Mouse (Mus musculus) bone marrow, adult 2 months (tissue): ENCODE measurements at regions not wholly inside any gene's neighbourhood (a gene's known extent, or its start where the extent isn't known, plus 50 kb on each side); places are given as distances from the start of the nearest gene placed in this dataset.

Experiments
- H3K27ac ChIP-seq: fragments of 200-500 bp; 2 replicates; pipeline ENCODE4 v1.5.1; 2012; ENCODE audit warnings: low read depth, mild to moderate bottlenecking, control low read depth, inconsistent platforms, low read length; ENCODE audit not compliant: control insufficient read depth, poor library complexity, insufficient read depth
- H3K4me1 ChIP-seq: fragments of 200-500 bp; 2 replicates; pipeline ENCODE4 v1.6.1; 2011; ENCODE audit warnings: low read length; ENCODE audit not compliant: control insufficient read depth, insufficient read depth
- H3K4me3 ChIP-seq: fragments of 200-500 bp; replicated peaks from 2 replicates; pipeline ENCODE3; 2011; ENCODE audit warnings: mild to moderate bottlenecking, low read depth, low read length, control low read depth; ENCODE audit not compliant: control insufficient read depth
- CTCF ChIP-seq: fragments of 200-500 bp; IDR thresholded peaks from 2 replicates; pipeline ENCODE4 v1.5.1; 2011; ENCODE audit warnings: low read length, control low read depth; ENCODE audit not compliant: control insufficient read depth, insufficient read depth
- POLR2A ChIP-seq: fragments of 200-500 bp; IDR thresholded peaks from 2 replicates; pipeline ENCODE4 v1.6.1; 2011; ENCODE audit warnings: low read depth, mild to moderate bottlenecking, control low read depth, low read length, borderline replicate concordance; ENCODE audit not compliant: control insufficient read depth
- WGBS: fragments of 180-500 bp; shearing (Covaris S2); methylation state at CpG from one replicate; pipeline ENCODE4 v1.1.7; 2018; 5-methylcytosine and 5-hydroxymethylcytosine counted together

- TF ChIP-seq POLR2A (no peak), CTCF (no peak)
- WGBS: 57% methylated on average over 3 of the region's 3 CpGs
- H3K4me3 ChIP-seq: no peak overlapping the region
Observed at GRCm38 (mm10) chr2:28335810-28336209, 110.8 kb upstream of the Ppp1r26 start.

GRCm38 (mm10) chr2:28336349-28337309 is 110.0 kb upstream of the Ppp1r26 start:
- TF ChIP-seq POLR2A (no peak), CTCF (no peak)
- H3K4me1 ChIP-seq: no peaks in the 10 kb centered on the region
- no peak overlapping the region for H3K27ac ChIP-seq
- H3K4me3 ChIP-seq: no peak overlapping the region
- WGBS: 73% methylated on average over 17 of the region's 17 CpGs

More at GRCm38 (mm10) chr2:28335810-28336209, 110.8 kb upstream of the Ppp1r26 start:
- Histone ChIP-seq H3K4me1 (no peaks in the 10 kb centered on the region), H3K27ac (no peak overlapping the region)

- TF ChIP-seq CTCF: no peak
- no peak overlapping the region for H3K4me3 ChIP-seq
- no peaks in the 10 kb centered on the region for H3K4me1 ChIP-seq
- no peak overlapping the region for H3K27ac ChIP-seq
- WGBS: 79% methylated on average over 5 of the region's 5 CpGs
Observed at GRCm38 (mm10) chr2:28337561-28337960, 109.0 kb upstream of the Ppp1r26 start.

GRCm38 (mm10) chr2:28341304-28341703 is 105.3 kb upstream of the Ppp1r26 start:
- H3K4me3 ChIP-seq: no peak overlapping the region
- TF ChIP-seq POLR2A (no peak), CTCF (no peak)
- H3K4me1 ChIP-seq: no peaks in the 10 kb centered on the region
- H3K27ac ChIP-seq: no peak overlapping the region
- WGBS: 84% methylated on average over 2 of the region's 2 CpGs

GRCm38 (mm10) chr2:28348453-28348852 is 98.1 kb upstream of the Ppp1r26 start:
- TF ChIP-seq CTCF (no peak), POLR2A (no peak)
- 76% methylated on average over 4 of the region's 4 CpGs for WGBS
- Histone ChIP-seq H3K27ac (no peak overlapping the region), H3K4me3 (no peak overlapping the region), H3K4me1 (no peaks in the 10 kb centered on the region; the same call in 1 of the 2 replicates)

- WGBS: 81% methylated on average over 8 of the region's 8 CpGs
- H3K4me3 ChIP-seq: no peak overlapping the region
- H3K27ac ChIP-seq: no peak overlapping the region
- TF ChIP-seq CTCF (no peak), POLR2A (no peak)
- no peaks in the 10 kb centered on the region; the same call in 1 of the 2 replicates for H3K4me1 ChIP-seq
Observed at GRCm38 (mm10) chr2:28349911-28350310, 96.7 kb upstream of the Ppp1r26 start.

- WGBS: 82% methylated on average over 10 of the region's 10 CpGs
- H3K4me3 ChIP-seq: no peak overlapping the region
- no peaks in the 10 kb centered on the region; the same call in 1 of the 2 replicates for H3K4me1 ChIP-seq
- no peak overlapping the region for H3K27ac ChIP-seq
- no peak for TF ChIP-seq POLR2A
- TF ChIP-seq CTCF: no peak
Observed at GRCm38 (mm10) chr2:28351445-28351844, 95.2 kb upstream of the Ppp1r26 start.

- 0% methylated on average over 1 of the region's 1 CpGs for WGBS
- TF ChIP-seq POLR2A (no peak), CTCF (no peak)
- no peak overlapping the region for H3K4me3 ChIP-seq
- H3K4me1 ChIP-seq: no peaks in the 10 kb centered on the region; the same call in 1 of the 2 replicates
- no peak overlapping the region for H3K27ac ChIP-seq
Observed at GRCm38 (mm10) chr2:28352903-28353302, 93.7 kb upstream of the Ppp1r26 start.
